Mouse (Mus musculus) limb, embryonic 13.5 days (tissue): ENCODE measurements at regions not wholly inside any gene's neighbourhood (a gene's known extent, or its start where the extent isn't known, plus 50 kb on each side); places are given as distances from the start of the nearest gene placed in this dataset.

Experiments used
- ATAC-seq: fragments of 200-750 bp; cut with Nextera tagmentation; 2 replicates; pipeline ENCODE4 v1.8.0; 2017; ENCODE audit warnings: low read depth, moderate number of reproducible peaks, moderate TSS enrichment; ENCODE audit not compliant: low FRiP score
- H3K27ac ChIP-seq: fragments of 300-500 bp; sonication (generic); 2 replicates; pipeline ENCODE4 v1.5.1; 2015; ENCODE audit warnings: inconsistent platforms, mild to moderate bottlenecking, moderate library complexity
- H3K27me3 ChIP-seq: fragments of 300-500 bp; sonication (generic); 2 replicates; pipeline ENCODE4 v1.6.1; 2015; ENCODE audit warnings: mild to moderate bottlenecking, inconsistent platforms
- H3K36me3 ChIP-seq: fragments of 300-500 bp; sonication (generic); 2 replicates; pipeline ENCODE4 v1.6.1; 2015; ENCODE audit warnings: inconsistent platforms, mild to moderate bottlenecking, moderate library complexity
- H3K4me1 ChIP-seq: fragments of 300-500 bp; sonication (generic); 2 replicates; pipeline ENCODE4 v1.6.1; 2015; ENCODE audit warnings: inconsistent platforms
- H3K4me2 ChIP-seq: fragments of 300-500 bp; sonication (generic); replicated peaks from 2 replicates; pipeline ENCODE4 v1.6.1; 2015; ENCODE audit warnings: inconsistent platforms, mild to moderate bottlenecking, moderate library complexity
- H3K4me3 ChIP-seq: fragments of 300-500 bp; sonication (generic); 2 replicates; pipeline ENCODE4 v1.5.1; 2015; ENCODE audit warnings: moderate library complexity, mild to moderate bottlenecking, inconsistent platforms
- H3K9ac ChIP-seq: fragments of 300-500 bp; sonication (generic); 2 replicates; pipeline ENCODE4 v1.6.1; 2015; ENCODE audit warnings: mild to moderate bottlenecking, inconsistent platforms
- H3K9me3 ChIP-seq: fragments of 300-500 bp; sonication (generic); 2 replicates; pipeline ENCODE4 v1.6.1; 2016; ENCODE audit warnings: inconsistent platforms
- WGBS: fragments of 180-500 bp; shearing (Covaris S2); methylation state at CpG from one replicate; pipeline ENCODE4 v1.1.7; 2015; 5-methylcytosine and 5-hydroxymethylcytosine counted together

- WGBS = 77% methylated on average over 4 of the region's 4 CpGs
- Histone ChIP-seq H3K36me3 (no peaks in the 10 kb centered on the region), H3K27ac (no peak overlapping the region), H3K4me1 (peaks cover 8% of the 10 kb centered on the region), H3K9ac (no peak overlapping the region), H3K4me2 (no peak overlapping the region), H3K27me3 (no peaks in the 10 kb centered on the region), H3K9me3 (no peaks in the 10 kb centered on the region), H3K4me3 (no peak overlapping the region)
- ATAC-seq = no peak
Measured at GRCm38 (mm10) chr8:44852223-44852622, 83.0 kb upstream of the Fat1 start.

- no peaks in the 10 kb centered on the region for H3K36me3 ChIP-seq
- no peaks in the 10 kb centered on the region for H3K9me3 ChIP-seq
- H3K4me1 ChIP-seq = no peaks in the 10 kb centered on the region
- H3K4me2 ChIP-seq = no peak overlapping the region
- H3K27ac ChIP-seq = no peak overlapping the region
- H3K9ac ChIP-seq = no peak overlapping the region
- no peak overlapping the region for H3K4me3 ChIP-seq
- no peak for ATAC-seq
- no peaks in the 10 kb centered on the region for H3K27me3 ChIP-seq
- 90% methylated on average over 4 of the region's 4 CpGs for WGBS
Measured at GRCm38 (mm10) chr8:44855115-44855514, 80.1 kb upstream of the Fat1 start.

GRCm38 (mm10) chr8:44867202-44867601 is 68.0 kb upstream of the Fat1 start:
- H3K36me3 ChIP-seq = no peaks in the 10 kb centered on the region
- H3K4me1 ChIP-seq = peaks cover 20% of the 10 kb centered on the region
- H3K4me2 ChIP-seq = peak overlapping the region; percentile 14; the same call in 1 of the 2 replicates
- peak overlapping the region; percentile 52 for H3K27ac ChIP-seq
- H3K27me3 ChIP-seq = no peaks in the 10 kb centered on the region
- no peak overlapping the region for H3K4me3 ChIP-seq
- ATAC-seq = no peak
- H3K9ac ChIP-seq = no peak overlapping the region
- no peaks in the 10 kb centered on the region for H3K9me3 ChIP-seq
- WGBS = 39% methylated on average over 6 of the region's 6 CpGs

GRCm38 (mm10) chr8:44867666-44868065 is 67.6 kb upstream of the Fat1 start:
- Histone ChIP-seq H3K9ac (no peak overlapping the region), H3K36me3 (no peaks in the 10 kb centered on the region), H3K9me3 (no peaks in the 10 kb centered on the region), H3K4me3 (no peak overlapping the region), H3K4me2 (peak overlapping the region; percentile 14; the same call in 1 of the 2 replicates), H3K27ac (0 out of 2 replicates have a peak overlapping the region, but pooled peaks have one; percentile 52), H3K27me3 (no peaks in the 10 kb centered on the region), H3K4me1 (peaks cover 20% of the 10 kb centered on the region)
- WGBS = 39% methylated on average over 5 of the region's 5 CpGs
- ATAC-seq = 0 out of 2 replicates have a peak, but pooled peaks have one; percentile 32

GRCm38 (mm10) chr8:44877066-44877465 is 58.2 kb upstream of the Fat1 start:
- H3K27me3 ChIP-seq = no peaks in the 10 kb centered on the region
- H3K4me1 ChIP-seq = peaks cover 10% of the 10 kb centered on the region
- H3K27ac ChIP-seq = no peak overlapping the region
- H3K36me3 ChIP-seq = no peaks in the 10 kb centered on the region
- 35% methylated on average over 5 of the region's 5 CpGs for WGBS
- H3K4me3 ChIP-seq = no peak overlapping the region
- no peak for ATAC-seq
- 0 out of 2 replicates have a peak, but pooled peaks cover 2% of the 10 kb centered on the region for H3K9me3 ChIP-seq
- no peak overlapping the region for H3K4me2 ChIP-seq
- H3K9ac ChIP-seq = no peak overlapping the region

- ATAC-seq = no peak
- 0 out of 2 replicates have a peak, but pooled peaks cover 2% of the 10 kb centered on the region for H3K9me3 ChIP-seq
- H3K4me3 ChIP-seq = no peak overlapping the region
- no peak overlapping the region for H3K27ac ChIP-seq
- H3K4me2 ChIP-seq = no peak overlapping the region
- H3K4me1 ChIP-seq = peaks cover 10% of the 10 kb centered on the region
- WGBS = 18% methylated on average over 3 of the region's 3 CpGs
- no peaks in the 10 kb centered on the region for H3K36me3 ChIP-seq
- H3K9ac ChIP-seq = no peak overlapping the region
- no peaks in the 10 kb centered on the region for H3K27me3 ChIP-seq
Measured at GRCm38 (mm10) chr8:44878208-44878607, 57.0 kb upstream of the Fat1 start.

GRCm38 (mm10) chr8:44879186-44879585 is 56.1 kb upstream of the Fat1 start:
- ATAC-seq = no peak
- Histone ChIP-seq H3K27me3 (no peaks in the 10 kb centered on the region), H3K9me3 (no peaks in the 10 kb centered on the region), H3K4me2 (no peak overlapping the region), H3K36me3 (no peaks in the 10 kb centered on the region), H3K4me1 (peaks cover 10% of the 10 kb centered on the region), H3K9ac (no peak overlapping the region), H3K27ac (no peak overlapping the region), H3K4me3 (no peak overlapping the region)
- WGBS = 81% methylated on average over 4 of the region's 4 CpGs

- H3K4me1 ChIP-seq = no peaks in the 10 kb centered on the region
- ATAC-seq = no peak
- H3K4me3 ChIP-seq = no peak overlapping the region
- no peaks in the 10 kb centered on the region for H3K27me3 ChIP-seq
- WGBS = 76% methylated on average over 8 of the region's 8 CpGs
- no peaks in the 10 kb centered on the region for H3K36me3 ChIP-seq
- no peak overlapping the region for H3K4me2 ChIP-seq
- H3K27ac ChIP-seq = no peak overlapping the region
- H3K9me3 ChIP-seq = no peaks in the 10 kb centered on the region
- H3K9ac ChIP-seq = no peak overlapping the region
Measured at GRCm38 (mm10) chr8:44884399-44885006, 50.7 kb upstream of the Fat1 start.
